Mouse (Mus musculus): ENCODE measurements around the gene Glra4.

Gene Glra4

DNA sequence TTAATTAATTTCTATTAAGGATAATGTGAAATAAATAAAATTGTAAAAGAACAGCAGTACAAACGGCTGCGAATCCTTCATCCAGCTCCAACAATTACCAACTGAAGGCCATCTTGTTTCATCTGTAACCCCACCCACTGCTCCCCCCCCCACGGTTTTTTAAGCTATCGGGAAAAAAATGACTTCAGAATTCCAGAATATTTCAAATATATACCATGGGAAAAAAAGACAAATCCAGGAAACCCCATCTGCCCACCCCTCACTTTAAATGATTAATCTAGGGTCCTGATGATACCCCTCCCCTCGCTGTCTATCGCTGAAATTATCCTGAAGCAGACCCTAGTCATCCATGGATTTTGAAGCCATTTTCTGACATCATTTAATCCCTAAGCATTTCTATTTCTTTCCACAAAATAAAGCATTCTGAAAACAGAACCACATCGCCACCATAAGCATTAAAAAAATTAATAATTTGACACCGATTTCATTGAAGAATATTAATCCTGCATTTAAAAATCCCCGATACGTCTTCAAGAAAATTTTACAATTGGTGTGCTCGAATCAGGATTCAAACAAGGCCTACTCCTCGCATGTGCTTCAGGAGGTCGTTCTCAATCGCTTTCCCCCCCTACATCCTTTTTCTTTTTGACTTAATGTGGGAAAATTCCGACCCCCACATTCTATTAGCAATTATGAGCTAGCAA lies 39.7 kb downstream of the Glra4 start:
- peak in 1 of 2 experiments; percentile 39 for DNase-seq (ENCODE audit: inconsistent age in 2 of 2, low spot score in 1 of 2)

DNA sequence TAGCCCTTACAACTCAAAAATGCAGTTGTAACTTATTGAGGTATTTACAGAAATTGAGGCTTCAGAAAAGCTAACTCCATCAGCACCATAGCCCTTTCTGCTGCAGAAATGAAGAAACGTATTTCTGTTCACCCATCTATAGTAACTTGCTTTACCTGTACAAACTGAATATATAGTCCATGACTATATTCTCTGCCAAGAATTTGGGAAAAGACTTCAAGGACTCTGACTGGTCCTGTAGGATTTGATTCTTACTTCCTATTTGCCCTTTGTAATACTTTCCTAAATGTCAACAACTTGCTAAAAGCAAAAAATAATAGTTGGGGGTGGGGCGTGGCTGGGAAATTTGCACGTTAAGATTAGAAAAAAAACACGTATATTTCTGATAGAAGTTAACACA lies 47.9 kb downstream of the Glra4 start:
- DNase-seq (ENCODE audit: inconsistent age in 2 of 2, low spot score in 1 of 2), result no peak

DNA sequence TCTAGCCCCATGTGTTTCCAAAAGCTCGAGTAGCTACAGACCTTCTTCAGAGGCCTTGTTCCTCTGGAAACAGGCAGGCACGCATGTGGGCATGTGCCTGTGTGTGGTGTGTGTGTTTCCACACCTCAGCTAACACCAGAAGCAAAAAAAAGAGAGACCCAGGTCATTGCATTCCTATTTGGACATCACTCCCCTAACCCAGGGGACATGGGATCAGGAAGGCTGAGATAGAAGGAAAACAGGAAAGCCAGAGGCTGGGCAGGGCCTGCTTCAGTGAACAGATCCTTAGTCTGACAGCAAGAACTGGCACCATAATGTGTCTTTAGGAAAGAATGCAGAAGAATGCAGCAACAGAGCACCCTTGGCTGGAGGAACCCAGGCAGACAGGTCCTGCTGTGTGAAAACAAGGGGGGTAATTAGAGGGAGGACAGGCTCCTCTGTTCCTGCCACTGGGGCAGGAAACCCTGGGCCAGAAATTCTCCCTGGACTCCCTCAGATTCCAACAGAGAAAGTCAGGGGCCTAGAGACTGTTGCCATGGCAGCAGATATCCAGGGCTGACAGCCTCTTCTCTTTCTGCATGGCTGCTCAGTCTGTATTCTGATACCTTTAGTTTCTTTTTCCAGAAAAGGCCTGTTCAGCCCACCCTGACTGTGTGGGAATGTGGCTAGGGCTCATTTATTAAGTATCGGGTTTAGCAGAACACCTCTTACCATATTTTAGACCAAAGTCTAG lies 65.0 kb downstream of the Glra4 start:
- peak in 1 of 2 experiments; percentile 31 for DNase-seq (ENCODE audit: inconsistent age in 2 of 2, low spot score in 1 of 2)

DNA sequence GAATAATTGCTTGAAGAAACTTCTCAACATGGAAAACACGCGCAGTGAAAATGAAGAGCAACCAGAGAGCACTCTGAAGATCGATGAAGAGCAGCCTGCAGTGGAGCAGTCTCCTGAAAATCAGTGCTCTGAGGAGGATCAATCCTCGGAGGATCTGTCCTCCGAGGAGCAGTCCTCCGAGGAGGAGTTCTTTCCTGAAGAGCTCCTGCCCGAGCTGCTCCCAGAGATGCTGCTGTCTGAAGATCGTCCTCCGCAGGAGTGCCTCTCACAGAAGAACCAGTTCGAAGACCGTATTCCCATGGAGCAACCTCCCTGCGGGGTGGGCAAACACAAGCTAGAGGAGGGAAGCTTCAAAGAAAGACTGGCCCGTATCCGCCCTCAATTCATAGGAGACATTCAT lies 71.2 kb downstream of the Glra4 start:
- no peak for DNase-seq (ENCODE audit: inconsistent age in 2 of 2, low spot score in 1 of 2)

DNA sequence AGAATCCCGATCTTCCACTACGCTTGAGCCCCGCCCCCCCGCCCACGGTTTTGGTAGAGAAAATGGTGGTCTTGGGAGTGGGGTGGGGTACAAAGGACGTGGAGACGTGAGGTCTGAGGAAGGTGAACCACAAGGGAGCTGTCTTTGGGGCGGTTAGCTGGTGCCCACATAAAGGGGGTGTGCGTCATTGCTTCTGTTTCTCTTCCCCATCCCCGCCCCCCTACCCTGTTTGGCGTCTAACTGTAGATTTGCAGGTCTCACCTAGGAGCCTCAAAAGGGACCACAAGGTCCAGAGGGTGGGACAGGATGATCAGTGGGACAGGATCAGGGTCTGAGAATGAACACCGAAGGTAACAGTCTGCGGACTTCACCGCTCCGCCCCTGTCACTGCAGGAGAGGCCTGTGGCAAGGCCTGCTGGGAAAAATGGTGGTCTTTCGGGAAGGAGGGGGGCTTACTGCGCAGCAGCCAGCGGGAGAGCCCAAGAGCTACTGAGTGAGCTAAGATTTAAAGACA lies 71.7 kb downstream of the Glra4 start:
- DNase-seq (ENCODE audit: inconsistent age in 2 of 2, low spot score in 1 of 2), result peak; percentile 48 to 82

All from adrenal gland, adult (tissue).